Mouse (Mus musculus) adipocyte (in vitro differentiated cells): ENCODE results near the gene Uvrag.
A peak's percentile ranks its signal among the peaks of the same experiment; 100 is the strongest.
"Not testable (repeated sequence)": the region's sequence is repeated elsewhere in the genome, so short reads cannot be mapped to it uniquely, and the experiment has no call there.

ENCODE experiments used
- DNase-seq: peaks from one replicate; pipeline ENCODE4 v3.0.0-alpha.2; 2016; ENCODE audit warnings: low spot score

Uvrag gene

GRCm38 (mm10) chr7:98976839-98977457 is 164.0 kb downstream of the Uvrag start:
- no peak for DNase-seq

GRCm38 (mm10) chr7:98974590-98974989 is 166.4 kb downstream of the Uvrag start:
- DNase-seq, result no peak

GRCm38 (mm10) chr7:98970721-98971120 is 170.2 kb downstream of the Uvrag start:
- DNase-seq, result peak; percentile 16

- DNase-seq, result no peak
These were observed 172.1 kb downstream of the Uvrag start for GRCm38 (mm10) chr7:98968741-98969395.

- DNase-seq, result no peak
These were observed 172.8 kb downstream of the Uvrag start for GRCm38 (mm10) chr7:98968082-98968674.

- DNase-seq, result no peak
These were observed 173.3 kb downstream of the Uvrag start for GRCm38 (mm10) chr7:98967672-98968071.

GRCm38 (mm10) chr7:98963581-98963980 is 177.4 kb downstream of the Uvrag start:
- not testable (repeated sequence) for DNase-seq

- peak; percentile 53 for DNase-seq
These were observed 178.2 kb downstream of the Uvrag start for GRCm38 (mm10) chr7:98962547-98963311.

- no peak for DNase-seq
These were observed 178.9 kb downstream of the Uvrag start for GRCm38 (mm10) chr7:98962074-98962473.

- no peak for DNase-seq
These were observed 180.7 kb downstream of the Uvrag start for GRCm38 (mm10) chr7:98960274-98960673.

GRCm38 (mm10) chr7:98959246-98959645 is 181.7 kb downstream of the Uvrag start:
- no peak for DNase-seq

- no peak for DNase-seq
These were observed 182.8 kb downstream of the Uvrag start for GRCm38 (mm10) chr7:98958172-98958571.

GRCm38 (mm10) chr7:98957111-98957741 is 183.7 kb downstream of the Uvrag start:
- DNase-seq, result no peak

GRCm38 (mm10) chr7:98956609-98957008 is 184.3 kb downstream of the Uvrag start:
- no peak for DNase-seq

GRCm38 (mm10) chr7:98953649-98954048 is 187.3 kb downstream of the Uvrag start:
- DNase-seq, result no peak

- DNase-seq, result no peak
These were observed 196.0 kb downstream of the Uvrag start for GRCm38 (mm10) chr7:98944986-98945385.

- DNase-seq, result no peak
These were observed 197.3 kb downstream of the Uvrag start for GRCm38 (mm10) chr7:98943687-98944086.

GRCm38 (mm10) chr7:98942746-98943145 is 198.2 kb downstream of the Uvrag start:
- peak; percentile 5 for DNase-seq

- DNase-seq, result no peak
These were observed 201.7 kb downstream of the Uvrag start for GRCm38 (mm10) chr7:98939194-98939593.

GRCm38 (mm10) chr7:98938621-98939020 is 202.3 kb downstream of the Uvrag start:
- DNase-seq, result no peak

- no peak for DNase-seq
These were observed 203.7 kb downstream of the Uvrag start for GRCm38 (mm10) chr7:98937079-98937813.
